Mouse (Mus musculus) erythroblast, embryonic 14.5 days (primary cell): Measurements from ENCODE around the gene Strbp. TPM values are rescaled to one million over a fixed set of nuclear protein-coding genes. Genes with fewer than 3 reads are reported as not detected.
A peak's percentile ranks its signal among the peaks of the same experiment; 100 is the strongest.

Experiments used
- H3K27me3 ChIP-seq: 2 replicates; pipeline ENCODE4 v1.6.1; 2012; ENCODE audit warnings: inconsistent platforms; ENCODE audit not compliant: control insufficient read depth
- H3K36me3 ChIP-seq: 2 replicates; pipeline ENCODE4 v1.6.1; 2012; ENCODE audit warnings: mild to moderate bottlenecking, inconsistent platforms; ENCODE audit not compliant: control insufficient read depth
- H3K4me1 ChIP-seq: 2 replicates; pipeline ENCODE4 v1.6.1; 2012; ENCODE audit warnings: inconsistent platforms; ENCODE audit not compliant: control insufficient read depth
- H3K4me3 ChIP-seq: replicated peaks from 2 replicates; pipeline ENCODE3; 2012; ENCODE audit warnings: moderate library complexity, mild to moderate bottlenecking, inconsistent platforms
- H3K9me3 ChIP-seq: 2 replicates; pipeline ENCODE4 v1.6.1; 2012; ENCODE audit warnings: low read length, inconsistent platforms, mixed read lengths; ENCODE audit not compliant: control insufficient read depth
- GATA1 ChIP-seq: IDR thresholded peaks from 2 replicates; pipeline ENCODE4 v1.6.1; 2012; ENCODE audit warnings: low read length, inconsistent platforms, mixed read lengths
- TAL1 ChIP-seq: IDR thresholded peaks from 3 replicates; pipeline ENCODE4 v1.6.1; 2012; ENCODE audit warnings: low read length, inconsistent platforms, mixed read lengths
- polyA plus RNA-seq: library from polyadenylated mRNA; stranded (reverse); fragments of >175 nt; gene quantifications from 2 replicates; pipeline ENCODE4 v1.2.3, GENCODE M21; 2012

The Strbp gene
- polyA plus RNA-seq, 1 experiment, result 0.72 TPM

GRCm38 (mm10) chr2:37708835-37709234 is 5.2 kb upstream of the Strbp start:
- TF ChIP-seq GATA1 (no peak), TAL1 (no peak)
- H3K4me1 ChIP-seq, result peaks cover 5% of the 10 kb centered on the region
- peaks cover 24% of the 10 kb centered on the region for H3K27me3 ChIP-seq
- no peaks in the 10 kb centered on the region for H3K36me3 ChIP-seq
- H3K9me3 ChIP-seq, result no peaks in the 10 kb centered on the region
- no peak overlapping the region for H3K4me3 ChIP-seq

- Histone ChIP-seq H3K4me1 (peaks cover 29% of the 10 kb centered on the region), H3K4me3 (peak overlapping the region; percentile 94), H3K9me3 (no peaks in the 10 kb centered on the region), H3K27me3 (peaks cover 28% of the 10 kb centered on the region), H3K36me3 (no peaks in the 10 kb centered on the region)
- TF ChIP-seq GATA1 (no peak), TAL1 (no peak)
Observed at GRCm38 (mm10) chr2:37704141-37704760, 592 bp upstream of the Strbp start.

GRCm38 (mm10) chr2:37702301-37703172 is 1.1 kb downstream of the Strbp start:
- H3K36me3 ChIP-seq, result no peaks in the 10 kb centered on the region
- peaks cover 28% of the 10 kb centered on the region for H3K27me3 ChIP-seq
- no peaks in the 10 kb centered on the region for H3K9me3 ChIP-seq
- peak overlapping the region; percentile 94 for H3K4me3 ChIP-seq
- peaks cover 29% of the 10 kb centered on the region for H3K4me1 ChIP-seq
- TF ChIP-seq GATA1 (no peak), TAL1 (no peak)

GRCm38 (mm10) chr2:37689064-37689615 is 14.5 kb downstream of the Strbp start:
- Histone ChIP-seq H3K4me1 (no peaks in the 10 kb centered on the region), H3K9me3 (no peaks in the 10 kb centered on the region), H3K4me3 (no peak overlapping the region), H3K27me3 (no peaks in the 10 kb centered on the region), H3K36me3 (no peaks in the 10 kb centered on the region)
- no peak for TF ChIP-seq GATA1
- no peak for TF ChIP-seq TAL1

GRCm38 (mm10) chr2:37687031-37687430 is 16.6 kb downstream of the Strbp start:
- Histone ChIP-seq H3K36me3 (no peaks in the 10 kb centered on the region), H3K27me3 (no peaks in the 10 kb centered on the region), H3K4me1 (no peaks in the 10 kb centered on the region), H3K9me3 (no peaks in the 10 kb centered on the region), H3K4me3 (no peak overlapping the region)
- TF ChIP-seq TAL1 (no peak), GATA1 (no peak)

GRCm38 (mm10) chr2:37684864-37685263 is 18.8 kb downstream of the Strbp start:
- Histone ChIP-seq H3K9me3 (no peaks in the 10 kb centered on the region), H3K4me1 (no peaks in the 10 kb centered on the region), H3K36me3 (no peaks in the 10 kb centered on the region), H3K27me3 (no peaks in the 10 kb centered on the region), H3K4me3 (no peak overlapping the region)
- TF ChIP-seq GATA1 (no peak), TAL1 (no peak)

GRCm38 (mm10) chr2:37682197-37682811 is 21.4 kb downstream of the Strbp start:
- Histone ChIP-seq H3K4me3 (no peak overlapping the region), H3K4me1 (no peaks in the 10 kb centered on the region), H3K27me3 (no peaks in the 10 kb centered on the region), H3K36me3 (no peaks in the 10 kb centered on the region), H3K9me3 (no peaks in the 10 kb centered on the region)
- TF ChIP-seq TAL1, result no peak

GRCm38 (mm10) chr2:37651086-37651485 is 52.6 kb downstream of the Strbp start:
- H3K4me3 ChIP-seq, result no peak overlapping the region
- no peaks in the 10 kb centered on the region for H3K4me1 ChIP-seq
- no peak for TF ChIP-seq GATA1
- TF ChIP-seq TAL1, result no peak
- no peaks in the 10 kb centered on the region for H3K27me3 ChIP-seq
- H3K36me3 ChIP-seq, result no peaks in the 10 kb centered on the region
- no peaks in the 10 kb centered on the region for H3K9me3 ChIP-seq

GRCm38 (mm10) chr2:37649590-37649989 is 54.1 kb downstream of the Strbp start:
- no peak overlapping the region for H3K4me3 ChIP-seq
- no peaks in the 10 kb centered on the region for H3K27me3 ChIP-seq
- peaks cover 2% of the 10 kb centered on the region; the same call in 1 of the 2 replicates for H3K36me3 ChIP-seq
- TF ChIP-seq GATA1 (no peak), TAL1 (no peak)
- H3K9me3 ChIP-seq, result no peaks in the 10 kb centered on the region
- H3K4me1 ChIP-seq, result no peaks in the 10 kb centered on the region
